Mouse (Mus musculus) kidney, adult 11 months (tissue): ENCODE measurements at regions not wholly inside any gene's neighbourhood (a gene's known extent, or its start where the extent isn't known, plus 50 kb on each side); places are given as distances from the start of the nearest gene placed in this dataset.

Experiments used
- DNase-seq: peaks from one replicate; pipeline ENCODE4 v3.0.0; 2022

GRCm38 (mm10) chr12:91965937-91966336 is 117.0 kb upstream of the Sel1l start:
- no peak for DNase-seq

- DNase-seq = no peak
These were observed 114.3 kb upstream of the Sel1l start for GRCm38 (mm10) chr12:91963239-91963638.

- no peak for DNase-seq
These were observed 109.1 kb upstream of the Sel1l start for GRCm38 (mm10) chr12:91958086-91958485.

- no peak for DNase-seq
These were observed 107.5 kb upstream of the Sel1l start for GRCm38 (mm10) chr12:91956411-91956810.

GRCm38 (mm10) chr12:91948602-91949167 is 99.7 kb upstream of the Sel1l start:
- DNase-seq = no peak

- no peak for DNase-seq
These were observed 99.0 kb upstream of the Sel1l start for GRCm38 (mm10) chr12:91947998-91948397.

- DNase-seq = no peak
These were observed 97.6 kb upstream of the Sel1l start for GRCm38 (mm10) chr12:91946541-91946940.

GRCm38 (mm10) chr12:91932490-91933361 is 83.8 kb upstream of the Sel1l start:
- DNase-seq = no peak

- no peak for DNase-seq
These were observed 82.6 kb upstream of the Sel1l start for GRCm38 (mm10) chr12:91931586-91931985.

GRCm38 (mm10) chr12:91929386-91930054 is 80.6 kb upstream of the Sel1l start:
- no peak for DNase-seq

- no peak for DNase-seq
These were observed 78.6 kb upstream of the Sel1l start for GRCm38 (mm10) chr12:91927576-91927975.

GRCm38 (mm10) chr12:91915486-91915885 is 66.5 kb upstream of the Sel1l start:
- no peak for DNase-seq

GRCm38 (mm10) chr12:91910529-91910928 is 61.6 kb upstream of the Sel1l start:
- no peak for DNase-seq
